Mouse (Mus musculus) heart, embryonic 14.5 days (tissue): ENCODE measurements around the gene Plpp2. TPM values are rescaled to one million over a fixed set of nuclear protein-coding genes. Genes with fewer than 3 reads are reported as not detected.

Experiments
- ATAC-seq: fragments of 200-750 bp; cut with Nextera tagmentation; 2 replicates; pipeline ENCODE4 v1.8.0; 2017; ENCODE audit warnings: low read depth, moderate TSS enrichment; ENCODE audit not compliant: insufficient number of reproducible peaks, insufficient read depth, low FRiP score
- H3K27ac ChIP-seq, 2 experiments: fragments of 200-500 bp in 1 of 2; fragments of 300-500 bp in 1 of 2; sonication (generic) in 1 of 2; replicated peaks in 1 of 2; 2 replicates each; pipeline ENCODE4 v1.5.1; 2012 to 2014; ENCODE audit warnings: low read depth in 2 of 2, low read length in 2 of 2, control low read depth in 1 of 2, mild to moderate bottlenecking in 1 of 2, mixed read lengths in 1 of 2; ENCODE audit not compliant: control insufficient read depth in 1 of 2, insufficient read depth in 1 of 2
- H3K27me3 ChIP-seq: fragments of 300-500 bp; sonication (generic); 2 replicates; pipeline ENCODE4 v1.6.1; 2014; ENCODE audit warnings: mild to moderate bottlenecking, low read length, control low read depth; ENCODE audit not compliant: control insufficient read depth, insufficient read depth
- H3K36me3 ChIP-seq: fragments of 300-500 bp; sonication (generic); 2 replicates; pipeline ENCODE4 v1.6.1; 2014; ENCODE audit warnings: mild to moderate bottlenecking, control low read depth, low read length, mixed read lengths; ENCODE audit not compliant: control insufficient read depth, insufficient read depth
- H3K4me1 ChIP-seq, 2 experiments: fragments of 200-500 bp in 1 of 2; fragments of 300-500 bp in 1 of 2; sonication (generic) in 1 of 2; 2 replicates each; pipeline ENCODE4 v1.6.1; 2012 to 2014; ENCODE audit warnings: low read length in 2 of 2, control low read depth in 1 of 2, mixed read lengths in 1 of 2; ENCODE audit not compliant: control insufficient read depth in 2 of 2, insufficient read depth in 2 of 2
- H3K4me2 ChIP-seq: fragments of 300-500 bp; sonication (generic); 2 replicates; pipeline ENCODE4 v1.6.1; 2014; ENCODE audit warnings: mild to moderate bottlenecking, low read length
- H3K4me3 ChIP-seq, 2 experiments: fragments of 200-500 bp in 1 of 2; fragments of 300-500 bp in 1 of 2; sonication (generic) in 1 of 2; 2 replicates each; pipeline ENCODE4 v1.5.1; 2012 to 2014; ENCODE audit warnings: low read length in 2 of 2, mild to moderate bottlenecking in 2 of 2, control low read depth in 1 of 2, low read depth in 1 of 2, moderate library complexity in 1 of 2; ENCODE audit not compliant: control insufficient read depth in 1 of 2, insufficient read depth in 1 of 2
- H3K9ac ChIP-seq: fragments of 300-500 bp; sonication (generic); 2 replicates; pipeline ENCODE4 v1.6.1; 2014; ENCODE audit warnings: mild to moderate bottlenecking, low read length
- H3K9me3 ChIP-seq: fragments of 300-500 bp; sonication (generic); 2 replicates; pipeline ENCODE4 v1.6.1; 2016; ENCODE audit warnings: low read length, control low read depth; ENCODE audit not compliant: control insufficient read depth
- WGBS: fragments of 180-500 bp; shearing (Covaris S2); extraction: QIAGEN DNeasy Blood & Tissue Kit; methylation state at CpG from one replicate; pipeline ENCODE4 v1.1.7; 2014; 5-methylcytosine and 5-hydroxymethylcytosine counted together
- polyA plus RNA-seq: library from polyadenylated mRNA; unstranded; fragments of >200 nt; fragmentation: Nextera tagmentation; extraction: Ambion mirVana; gene quantifications from 2 replicates; pipeline ENCODE4 v1.2.1, GENCODE M21; 2014

The Plpp2 gene
- polyA plus RNA-seq, 1 experiment from 2014 or later = 10.3 TPM

DNA sequence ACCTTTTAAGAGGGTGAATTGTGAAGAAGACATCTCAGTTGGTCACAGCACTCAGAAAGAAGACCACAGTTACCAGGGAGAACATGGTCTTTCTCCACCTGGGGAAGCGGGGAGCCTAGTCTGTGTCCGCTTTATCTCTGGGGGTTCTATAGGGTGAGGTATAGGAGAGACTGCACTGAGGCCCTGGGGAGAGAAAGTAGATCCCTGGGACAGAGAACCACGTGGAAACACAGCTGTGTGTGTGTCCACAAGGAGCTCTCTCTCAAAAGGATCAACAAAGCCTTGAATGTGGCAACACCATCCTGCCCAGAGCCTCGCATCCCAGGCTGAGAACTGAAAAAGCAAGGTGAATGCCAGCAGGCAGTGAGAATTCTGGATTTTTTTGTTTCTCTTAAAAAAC lies 43.8 kb upstream of the Plpp2 start:
- no peaks in the 10 kb centered on the region; the same call in 1 of the 2 replicates for H3K27me3 ChIP-seq
- H3K4me1 ChIP-seq = no peaks in the 10 kb centered on the region
- no peak overlapping the region for H3K4me3 ChIP-seq
- no peak overlapping the region for H3K4me2 ChIP-seq
- H3K36me3 ChIP-seq = no peaks in the 10 kb centered on the region
- WGBS = 70% methylated on average over 4 of the region's 4 CpGs
- no peak overlapping the region for H3K27ac ChIP-seq
- no peak overlapping the region for H3K9ac ChIP-seq
- no peak for ATAC-seq
- 0 out of 2 replicates have a peak, but pooled peaks cover 3% of the 10 kb centered on the region for H3K9me3 ChIP-seq

GRCm38 (mm10) chr10:79575754-79576153 lies 42.2 kb upstream of the Plpp2 start:
- Histone ChIP-seq H3K9me3 (no peaks in the 10 kb centered on the region), H3K36me3 (no peaks in the 10 kb centered on the region), H3K4me3 (no peak overlapping the region), H3K4me1 (no peaks in the 10 kb centered on the region), H3K9ac (no peak overlapping the region), H3K4me2 (no peak overlapping the region), H3K27me3 (no peaks in the 10 kb centered on the region; the same call in 1 of the 2 replicates), H3K27ac (no peak overlapping the region)
- WGBS = 80% methylated on average over 6 of the region's 6 CpGs
- no peak for ATAC-seq

DNA sequence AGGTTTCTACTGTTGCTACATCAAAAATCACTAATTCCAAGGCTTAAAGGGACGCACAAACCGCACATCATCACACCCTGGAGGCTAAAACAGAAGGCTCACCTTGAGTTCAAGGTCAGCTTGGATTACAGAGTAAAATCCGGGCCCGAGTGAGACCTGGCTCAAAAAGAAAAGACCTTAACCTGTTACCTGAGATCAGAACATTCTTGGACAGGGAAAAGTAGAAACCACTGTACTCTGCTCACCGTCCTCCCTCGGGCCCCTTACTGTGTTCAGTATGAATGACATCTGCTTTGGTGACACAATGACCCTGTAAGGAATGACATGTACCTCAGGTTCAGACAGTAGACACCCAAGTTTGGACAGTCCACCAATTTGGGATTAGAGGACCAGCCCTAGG lies 41.2 kb upstream of the Plpp2 start:
- Histone ChIP-seq H3K36me3 (no peaks in the 10 kb centered on the region), H3K4me1 (no peaks in the 10 kb centered on the region), H3K9ac (no peak overlapping the region), H3K4me2 (no peak overlapping the region), H3K27ac (no peak overlapping the region), H3K27me3 (no peaks in the 10 kb centered on the region), H3K4me3 (no peak overlapping the region), H3K9me3 (no peaks in the 10 kb centered on the region)
- WGBS = 88% methylated on average over 6 of the region's 6 CpGs
- no peak for ATAC-seq

DNA sequence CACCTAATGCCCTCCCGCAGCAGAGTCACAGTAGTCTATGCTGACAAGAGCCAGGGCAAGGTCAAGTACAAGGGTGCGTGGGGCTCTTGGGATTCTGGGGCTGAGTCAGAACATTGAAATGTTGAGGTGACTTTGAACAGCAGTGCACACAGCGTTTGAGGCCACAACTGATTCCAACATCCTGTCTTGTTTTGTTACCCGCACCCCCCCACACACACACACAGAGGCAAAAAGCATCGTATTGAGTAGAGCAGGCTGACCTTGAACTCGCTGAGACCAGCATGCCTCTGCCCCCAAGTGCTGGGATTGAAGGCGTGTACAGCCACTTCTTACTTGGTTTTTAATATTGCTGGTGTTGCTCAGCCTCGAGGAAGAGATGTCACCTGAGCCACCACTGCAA lies 40.8 kb upstream of the Plpp2 start:
- no peak overlapping the region for H3K27ac ChIP-seq
- no peak for ATAC-seq
- H3K9me3 ChIP-seq = no peaks in the 10 kb centered on the region
- H3K36me3 ChIP-seq = no peaks in the 10 kb centered on the region
- H3K4me2 ChIP-seq = no peak overlapping the region
- 71% methylated on average over 8 of the region's 8 CpGs for WGBS
- H3K4me1 ChIP-seq = no peaks in the 10 kb centered on the region
- H3K27me3 ChIP-seq = no peaks in the 10 kb centered on the region
- no peak overlapping the region for H3K9ac ChIP-seq
- no peak overlapping the region for H3K4me3 ChIP-seq

DNA sequence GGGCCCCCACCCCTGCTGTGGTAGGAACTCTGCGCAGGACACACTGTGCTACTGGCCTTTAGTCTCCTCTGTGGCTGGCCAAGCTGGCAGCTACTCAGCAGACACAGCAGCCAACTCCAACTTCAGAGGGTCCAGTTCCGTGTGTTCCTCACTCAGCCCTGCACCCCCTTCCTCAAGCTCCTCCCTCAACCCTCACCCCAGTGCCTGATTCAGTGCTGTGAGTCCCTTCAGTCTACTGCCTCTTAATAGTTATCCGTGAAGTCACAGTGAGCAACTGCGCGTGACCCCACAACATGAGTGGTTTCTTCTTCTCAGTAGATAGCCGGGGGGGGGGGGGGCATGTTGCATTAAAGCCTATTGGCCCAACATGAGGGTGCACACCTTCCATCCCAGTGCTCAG lies 40.0 kb upstream of the Plpp2 start:
- H3K27me3 ChIP-seq = no peaks in the 10 kb centered on the region
- WGBS = 84% methylated on average over 6 of the region's 6 CpGs
- H3K27ac ChIP-seq = no peak overlapping the region
- no peak overlapping the region for H3K9ac ChIP-seq
- no peak overlapping the region for H3K4me2 ChIP-seq
- no peaks in the 10 kb centered on the region for H3K36me3 ChIP-seq
- no peak for ATAC-seq
- no peaks in the 10 kb centered on the region for H3K4me1 ChIP-seq
- no peak overlapping the region for H3K4me3 ChIP-seq
- no peaks in the 10 kb centered on the region for H3K9me3 ChIP-seq

- no peak overlapping the region for H3K4me3 ChIP-seq
- H3K9ac ChIP-seq = no peak overlapping the region
- H3K9me3 ChIP-seq = no peaks in the 10 kb centered on the region
- ATAC-seq = no peak
- no peaks in the 10 kb centered on the region for H3K4me1 ChIP-seq
- H3K36me3 ChIP-seq = no peaks in the 10 kb centered on the region
- no peak overlapping the region for H3K4me2 ChIP-seq
- H3K27me3 ChIP-seq = no peaks in the 10 kb centered on the region
- WGBS = 79% methylated on average over 2 of the region's 2 CpGs
- H3K27ac ChIP-seq = no peak overlapping the region
These were observed 37.7 kb upstream of the Plpp2 start for GRCm38 (mm10) chr10:79571314-79571713.

DNA sequence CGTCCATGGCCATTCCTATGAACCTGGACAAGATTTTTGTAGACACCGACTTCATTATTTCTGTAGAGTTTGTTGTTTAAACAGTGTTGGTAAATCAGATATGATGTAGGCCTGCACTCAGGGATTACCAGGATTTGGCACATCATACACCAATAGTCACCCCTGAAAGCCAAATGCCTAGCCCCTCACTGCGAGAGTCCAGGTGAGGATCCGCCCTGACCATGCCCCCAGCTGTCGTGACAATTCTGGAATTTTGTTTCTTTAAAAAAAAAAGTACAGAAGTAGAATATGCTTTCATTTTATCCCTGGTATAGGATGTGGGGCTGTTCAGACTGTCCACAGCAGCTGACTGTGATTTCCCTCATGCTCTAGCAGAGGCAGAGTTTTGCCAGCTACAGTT lies 36.3 kb upstream of the Plpp2 start:
- ATAC-seq = no peak
- H3K36me3 ChIP-seq = no peaks in the 10 kb centered on the region
- no peak overlapping the region for H3K4me3 ChIP-seq
- WGBS = 85% methylated on average over 5 of the region's 5 CpGs
- H3K4me2 ChIP-seq = no peak overlapping the region
- no peaks in the 10 kb centered on the region; the same call in 1 of the 2 replicates for H3K9me3 ChIP-seq
- no peaks in the 10 kb centered on the region for H3K27me3 ChIP-seq
- no peak overlapping the region for H3K27ac ChIP-seq
- H3K9ac ChIP-seq = no peak overlapping the region
- no peaks in the 10 kb centered on the region for H3K4me1 ChIP-seq

GRCm38 (mm10) chr10:79559716-79560115 lies 26.1 kb upstream of the Plpp2 start:
- ATAC-seq = no peak
- Histone ChIP-seq H3K36me3 (no peaks in the 10 kb centered on the region), H3K4me2 (no peak overlapping the region), H3K27me3 (no peaks in the 10 kb centered on the region), H3K4me3 (no peak overlapping the region), H3K9me3 (no peaks in the 10 kb centered on the region), H3K27ac (no peak overlapping the region), H3K4me1 (peaks cover 0 to 3% of the 10 kb centered on the region in 2 experiments; a peak in 2 of 4 replicates), H3K9ac (no peak overlapping the region)
- WGBS = 75% methylated on average over 2 of the region's 2 CpGs
